ENCODE assay signal across 8 mouse cellular contexts in genomic region chr12:85472656-85473410, GRCm38 (mm10). TPM values are rescaled to one million over a fixed set of nuclear protein-coding genes. Genes with fewer than 3 reads are reported as not detected.
A peak's percentile ranks its signal among the peaks of the same experiment; 100 is the strongest.
DNase-seq lines count a peak whose midpoint lies in the region; ATAC-seq lines count a peak whose summit lies in the region.

No protein-coding gene starts in this region.

- H3K4me1 ChIP-seq in megakaryocyte, embryonic 14.5 days, result peaks cover 64% of the 10 kb centered on the region

- peaks cover 12% of the 10 kb centered on the region for H3K36me3 ChIP-seq in megakaryocyte, embryonic 14.5 days (replicated peaks; ENCODE audit: low read length)

- peak overlapping the region; percentile 93 for H3K4me3 ChIP-seq in megakaryocyte, embryonic 14.5 days (replicated peaks)

- H3K9me3 ChIP-seq in megakaryocyte, embryonic 14.5 days, result no peaks in the 10 kb centered on the region

- H3K27me3 ChIP-seq in megakaryocyte, embryonic 14.5 days (replicated peaks), result peaks cover 80% of the 10 kb centered on the region

- no peak for ATAC-seq in CD4-positive, CD25-positive, alpha-beta regulatory T cell, adult 4 months
- no peak for ATAC-seq in megakaryocyte, adult 5-6 weeks (ENCODE audit: poor library complexity, severe bottlenecking)

- peak; percentile 69 for DNase-seq in CD4-positive, CD25-positive, alpha-beta regulatory T cell, adult 2 months (ENCODE audit: low read depth, low spot score)
- DNase-seq in induced T-regulatory cell, adult 2 months (ENCODE audit: low read depth), result peak; percentile 79
- DNase-seq in naive thymus-derived CD4-positive, alpha-beta T cell, adult 2 months (ENCODE audit: low read depth), result peak; percentile 75
- DNase-seq in urinary bladder, postnatal 36 days (ENCODE audit: low spot score in 2 of 2), result no peak
- no peak for DNase-seq in urinary bladder, postnatal 14 days (ENCODE audit: low spot score)

RNA-seq across cellular contexts. Expression of gene Fos, which starts 0.9 kb away (rescaled TPM):
- 10 to 100 TPM; 11.3 to 39.0 TPM for polyA plus RNA-seq in CD4-positive, CD25-positive, alpha-beta regulatory T cell, adult 4 months (2017; shearing (Covaris generic))
- 57.8 and 223 TPM in 2 replicates for polyA plus RNA-seq in megakaryocyte, embryonic 14.5 days (2012; ENCODE audit: insufficient read depth, low replicate concordance)
- total RNA-seq in megakaryocyte, adult 5-6 weeks (2015), result 468 and 475 TPM in 2 replicates
- total RNA-seq in megakaryocyte, adult 5-6 weeks (2017), result 389 and 431 TPM in 2 replicates

Comparison
In these comparisons a context has a peak if more than half of its experiments do, and no peak if none do; other contexts are left out.
1. DNase-seq: peak in CD4-positive, CD25-positive, alpha-beta regulatory T cell, adult 2 months (single experiment), induced T-regulatory cell, adult 2 months (single experiment) and naive thymus-derived CD4-positive, alpha-beta T cell, adult 2 months (single experiment); none in urinary bladder, postnatal 36 days (0 of 2) and urinary bladder, postnatal 14 days (single experiment).